Comparison of ENCODE assay signal across 9 mouse cellular contexts in genomic region chr11:22438441-22439066, GRCm38 (mm10).
DNase-seq lines count a peak whose midpoint lies in the region; ATAC-seq lines count a peak whose summit lies in the region.
"Had no signal": no experiment of that assay in that cellular context is flagged by ENCODE, and none has a peak within 500 bp of the region (broad histone marks: within the 10 kb centered on the region; RNA-seq: fewer than 3 reads in every experiment).

No protein-coding gene starts in this region.

- H3K27ac ChIP-seq in liver, embryonic 13.5 days: peak overlapping the region; percentile 56; the same call in 1 of the 2 replicates
- no peak overlapping the region for H3K27ac ChIP-seq in liver, embryonic 11.5 days (ENCODE audit: low read depth, low read length)
- peak overlapping the region; percentile 86 for H3K27ac ChIP-seq in stomach, embryonic 16.5 days (ENCODE audit: low read length)

- no peaks in the 10 kb centered on the region for H3K27me3 ChIP-seq in liver, embryonic 13.5 days
- H3K27me3 ChIP-seq in liver, embryonic 11.5 days (replicated peaks; ENCODE audit: control insufficient read depth, insufficient read depth, low read length): no peaks in the 10 kb centered on the region
- H3K27me3 ChIP-seq in stomach, embryonic 16.5 days (ENCODE audit: control insufficient read depth, insufficient read depth, low read length): no peaks in the 10 kb centered on the region

- H3K4me3 ChIP-seq in liver, embryonic 13.5 days (replicated peaks): no peak overlapping the region
- H3K4me3 ChIP-seq in liver, embryonic 11.5 days (ENCODE audit: low read depth, low read length): no peak overlapping the region
- no peak overlapping the region for H3K4me3 ChIP-seq in stomach, embryonic 16.5 days (replicated peaks; ENCODE audit: low read length)

- 0 out of 2 replicates have a peak, but pooled peaks cover 5% of the 10 kb centered on the region for H3K4me1 ChIP-seq in liver, embryonic 13.5 days (replicated peaks)
- no peaks in the 10 kb centered on the region; the same call in 1 of the 2 replicates for H3K4me1 ChIP-seq in liver, embryonic 11.5 days (replicated peaks; ENCODE audit: control insufficient read depth, insufficient read depth, low read length)
- peaks cover 22% of the 10 kb centered on the region for H3K4me1 ChIP-seq in stomach, embryonic 16.5 days (ENCODE audit: control insufficient read depth, insufficient read depth, low read length)

- peak; percentile 16 for DNase-seq in adrenal gland, postnatal 10 days
- no peak for DNase-seq in adrenal gland, postnatal 25 days
- DNase-seq in liver, embryonic 13.5 days: no peak
- no peak for DNase-seq in liver, embryonic 11.5 days (ENCODE audit: low spot score)
- DNase-seq in kidney, postnatal 36 days: peak; percentile 49 to 80
- DNase-seq in left cerebral cortex, adult 9 months (ENCODE audit: low spot score in 2 of 2): no peak
- DNase-seq: forebrain, postnatal 0 days had no signal

- 54% methylated on average over 2 of the region's 2 CpGs for WGBS in liver, embryonic 13.5 days (ENCODE audit: insufficient replicate concordance)
- 64% methylated on average over 2 of the region's 2 CpGs for WGBS in liver, embryonic 11.5 days
- 71% methylated on average over 2 of the region's 2 CpGs for WGBS in stomach, embryonic 16.5 days

- no peak for ATAC-seq in liver, embryonic 13.5 days (ENCODE audit: low read depth)
- ATAC-seq in liver, embryonic 11.5 days (replicated peaks; ENCODE audit: low FRiP score): no peak
- ATAC-seq in stomach, embryonic 16.5 days (ENCODE audit: insufficient read depth, low FRiP score): peak; percentile 30; the same call in 1 of the 2 replicates
- ATAC-seq in frontal cortex, adult (ENCODE audit: low TSS enrichment): no peak

- no peaks in the 10 kb centered on the region for H3K9me3 ChIP-seq in liver, embryonic 13.5 days (replicated peaks)
- H3K9me3 ChIP-seq in liver, embryonic 11.5 days (ENCODE audit: control insufficient read depth, low read length): no peaks in the 10 kb centered on the region
- no peaks in the 10 kb centered on the region for H3K9me3 ChIP-seq in stomach, embryonic 16.5 days (replicated peaks; ENCODE audit: control insufficient read depth, low read length)

- H3K36me3 ChIP-seq in liver, embryonic 13.5 days: no peaks in the 10 kb centered on the region
- H3K36me3 ChIP-seq in liver, embryonic 11.5 days (ENCODE audit: control insufficient read depth, insufficient read depth, low read length): no peaks in the 10 kb centered on the region
- H3K36me3 ChIP-seq in stomach, embryonic 16.5 days (ENCODE audit: control insufficient read depth, insufficient read depth, low read length): no peaks in the 10 kb centered on the region

- H3K9ac ChIP-seq in liver, embryonic 13.5 days: no peak overlapping the region
- H3K9ac ChIP-seq in liver, embryonic 11.5 days (ENCODE audit: low read depth, low read length): no peak overlapping the region
- no peak overlapping the region for H3K9ac ChIP-seq in stomach, embryonic 16.5 days (ENCODE audit: low read length)
- H3K9ac ChIP-seq: forebrain, postnatal 0 days had no signal

- H3K4me2 ChIP-seq in liver, embryonic 13.5 days: no peak overlapping the region
- H3K4me2 ChIP-seq in liver, embryonic 11.5 days: no peak overlapping the region
- H3K4me2 ChIP-seq in stomach, embryonic 16.5 days (ENCODE audit: low read depth, low read length): no peak overlapping the region

Comparison
In these comparisons a context has a peak if more than half of its experiments do, and no peak if none do; other contexts are left out.
1. DNase-seq: peak in adrenal gland, postnatal 10 days (single experiment) and kidney, postnatal 36 days (2 of 2); none in adrenal gland, postnatal 25 days (single experiment), liver, embryonic 13.5 days (single experiment), liver, embryonic 11.5 days (single experiment) and left cerebral cortex, adult 9 months (0 of 2).